Mouse (Mus musculus) T-helper 1 cell (primary cell): ENCODE results near the gene Mrpl34.
"Not testable (repeated sequence)": the region's sequence is repeated elsewhere in the genome, so short reads cannot be mapped to it uniquely, and the experiment has no call there.

ENCODE experiments used
- in situ Hi-C: fragments of 300-600 bp; cut with MboI, MseI; formaldehyde crosslinking; loops from one replicate; pipeline ENCODE4 v1.15.1; 2025; ENCODE audit warnings: high pct_unique_total_duplicates

Gene Mrpl34

GRCm38 (mm10) chr8:71464513-71465500 lies at the start of gene Mrpl34:
TSS of gene Mrpl34 (plus strand) at chr8:71464959.
- in situ Hi-C loops = no loop called here

GRCm38 (mm10) chr8:71422121-71422520 lies 42.6 kb upstream of the Mrpl34 start:
- in situ Hi-C loops = loop anchor here (10.0 kb wide), 1 partner anchor 437 kb away; no protein-coding TSS in a partner anchor

- in situ Hi-C loops = not testable (repeated sequence)
Measured at GRCm38 (mm10) chr8:71432935-71433334, 31.8 kb upstream of the Mrpl34 start.

GRCm38 (mm10) chr8:71437041-71437440 lies 27.7 kb upstream of the Mrpl34 start:
- in situ Hi-C loops = no loop called here

GRCm38 (mm10) chr8:71441404-71441803 lies 23.4 kb upstream of the Mrpl34 start:
- in situ Hi-C loops = loop anchor here (5.0 kb wide), 1 partner anchor 81 kb away; no protein-coding TSS in a partner anchor

- in situ Hi-C loops = no loop called here
Measured at GRCm38 (mm10) chr8:71445096-71445495, 19.7 kb upstream of the Mrpl34 start.

- in situ Hi-C loops = no loop called here
Measured at GRCm38 (mm10) chr8:71451337-71451736, 13.4 kb upstream of the Mrpl34 start.

- in situ Hi-C loops = no loop called here
Measured at GRCm38 (mm10) chr8:71451777-71452176, 13.0 kb upstream of the Mrpl34 start.

- in situ Hi-C loops = no loop called here
Measured at GRCm38 (mm10) chr8:71452669-71453068, 12.1 kb upstream of the Mrpl34 start.

- in situ Hi-C loops = no loop called here
Measured at GRCm38 (mm10) chr8:71454668-71455067, 10.1 kb upstream of the Mrpl34 start.

- in situ Hi-C loops = no loop called here
Measured at GRCm38 (mm10) chr8:71456906-71457305, 7.9 kb upstream of the Mrpl34 start.

- in situ Hi-C loops = no loop called here
Measured at GRCm38 (mm10) chr8:71457659-71458270, 7.0 kb upstream of the Mrpl34 start.

GRCm38 (mm10) chr8:71460716-71461115 lies 4.0 kb upstream of the Mrpl34 start:
- in situ Hi-C loops = no loop called here

- in situ Hi-C loops = no loop called here
Measured at GRCm38 (mm10) chr8:71461152-71461840, 3.5 kb upstream of the Mrpl34 start.

GRCm38 (mm10) chr8:71462191-71462590 lies 2.6 kb upstream of the Mrpl34 start:
- in situ Hi-C loops = no loop called here

- in situ Hi-C loops = no loop called here
Measured at GRCm38 (mm10) chr8:71462786-71463185, 2.0 kb upstream of the Mrpl34 start.

GRCm38 (mm10) chr8:71463188-71464033 lies 1.3 kb upstream of the Mrpl34 start, which contains the start of gene Abhd8:
TSS of gene Abhd8 (minus strand) at chr8:71463655.
- in situ Hi-C loops = no loop called here

- in situ Hi-C loops = no loop called here
Measured at GRCm38 (mm10) chr8:71465733-71466132, 974 bp downstream of the Mrpl34 start.

GRCm38 (mm10) chr8:71466198-71466597 lies 1.4 kb downstream of the Mrpl34 start:
- in situ Hi-C loops = no loop called here

GRCm38 (mm10) chr8:71467201-71467600 lies 2.4 kb downstream of the Mrpl34 start:
- in situ Hi-C loops = no loop called here

- in situ Hi-C loops = no loop called here
Measured at GRCm38 (mm10) chr8:71468001-71468400, 3.2 kb downstream of the Mrpl34 start.
